In genomic region chr10:12218879-12219278, GRCm38 (mm10) we compare ENCODE assay signal across 12 mouse cellular contexts.
A peak's percentile ranks its signal among the peaks of the same experiment; 100 is the strongest.
DNase-seq lines count a peak whose midpoint lies in the region; ATAC-seq and TF ChIP-seq lines count a peak whose summit lies in the region.
"Had no signal": no experiment of that assay in that cellular context is flagged by ENCODE, and none has a peak within 500 bp of the region (broad histone marks: within the 10 kb centered on the region; RNA-seq: fewer than 3 reads in every experiment).

No protein-coding gene starts in this region.

- peak; percentile 49 for TF ChIP-seq CTCF in heart, postnatal 0 days (IDR thresholded peaks at IDR 0.05; ENCODE audit: low read depth)
- TF ChIP-seq CTCF in liver, postnatal 0 days (IDR thresholded peaks at IDR 0.05; ENCODE audit: low read depth): 0 out of 2 replicates have a peak, but pooled peaks have one; percentile 16

- H3K9me3 ChIP-seq in heart, postnatal 0 days (replicated peaks; ENCODE audit: control insufficient read depth, low read length): no peaks in the 10 kb centered on the region
- H3K9me3 ChIP-seq in heart, embryonic 10.5 days: no peaks in the 10 kb centered on the region
- no peaks in the 10 kb centered on the region for H3K9me3 ChIP-seq in liver, postnatal 0 days (ENCODE audit: low read length)
- H3K9me3 ChIP-seq in liver, embryonic 12.5 days (replicated peaks): no peaks in the 10 kb centered on the region
- H3K9me3 ChIP-seq in ES-E14 (ENCODE audit: control insufficient read depth, insufficient read depth, low read depth, low read length): no peaks in the 10 kb centered on the region
- H3K9me3 ChIP-seq: embryonic facial prominence, embryonic 13.5 days; hindbrain, embryonic 12.5 days; limb, embryonic 15.5 days had no signal

- H3K27me3 ChIP-seq in heart, postnatal 0 days (ENCODE audit: control insufficient read depth, insufficient read depth, low read length): no peaks in the 10 kb centered on the region
- no peaks in the 10 kb centered on the region for H3K27me3 ChIP-seq in heart, embryonic 10.5 days (ENCODE audit: insufficient read depth, poor library complexity, severe bottlenecking)
- no peaks in the 10 kb centered on the region for H3K27me3 ChIP-seq in liver, postnatal 0 days (ENCODE audit: insufficient read depth, low read length)
- no peaks in the 10 kb centered on the region for H3K27me3 ChIP-seq in liver, embryonic 12.5 days (replicated peaks)
- H3K27me3 ChIP-seq: embryonic facial prominence, embryonic 13.5 days; hindbrain, embryonic 12.5 days; limb, embryonic 15.5 days had no signal

- H3K4me1 ChIP-seq in heart, postnatal 0 days (ENCODE audit: control insufficient read depth, insufficient read depth): no peaks in the 10 kb centered on the region
- no peaks in the 10 kb centered on the region for H3K4me1 ChIP-seq in heart, embryonic 10.5 days
- H3K4me1 ChIP-seq in liver, postnatal 0 days (ENCODE audit: insufficient read depth): no peaks in the 10 kb centered on the region
- H3K4me1 ChIP-seq in liver, embryonic 12.5 days: no peaks in the 10 kb centered on the region
- H3K4me1 ChIP-seq in ES-E14 (ENCODE audit: control insufficient read depth in 2 of 2, insufficient read depth in 2 of 2, low read length in 2 of 2, poor library complexity in 1 of 2): no peaks in the 10 kb centered on the region
- H3K4me1 ChIP-seq: embryonic facial prominence, embryonic 13.5 days; hindbrain, embryonic 12.5 days; limb, embryonic 15.5 days had no signal

- H3K36me3 ChIP-seq in heart, postnatal 0 days (replicated peaks; ENCODE audit: control insufficient read depth, insufficient read depth, low read length): no peaks in the 10 kb centered on the region
- H3K36me3 ChIP-seq in heart, embryonic 10.5 days: no peaks in the 10 kb centered on the region
- H3K36me3 ChIP-seq in liver, postnatal 0 days (replicated peaks; ENCODE audit: insufficient read depth, low read length): no peaks in the 10 kb centered on the region
- no peaks in the 10 kb centered on the region for H3K36me3 ChIP-seq in liver, embryonic 12.5 days
- H3K36me3 ChIP-seq in ES-E14 (ENCODE audit: control insufficient read depth, insufficient read depth, low read length, poor library complexity, severe bottlenecking): no peaks in the 10 kb centered on the region
- H3K36me3 ChIP-seq: embryonic facial prominence, embryonic 13.5 days; hindbrain, embryonic 12.5 days; limb, embryonic 15.5 days had no signal

- DNase-seq in heart, postnatal 0 days (ENCODE audit: low spot score): no peak
- no peak for DNase-seq in heart, embryonic 10.5 days (ENCODE audit: low spot score)
- no peak for DNase-seq in liver, postnatal 0 days
- DNase-seq in ES-E14 (ENCODE audit: low read depth, low spot score) (peak; percentile 3), ZHBTc4 (ENCODE audit: low read depth, low spot score) (peak; percentile 39)
- no peak for DNase-seq in urinary bladder, postnatal 4 days (ENCODE audit: low spot score in 2 of 2)
- DNase-seq: layer of hippocampus, adult 9-11 months; spleen, adult 18-20 months had no signal

- in situ Hi-C loops in ES-E14 (cut with MboI; ENCODE audit: low sequenced_read_pairs in 2 of 2, unreplicated experiment in 2 of 2): no loop called here

- no peak overlapping the region for H3K9ac ChIP-seq in heart, postnatal 0 days (replicated peaks; ENCODE audit: low read depth, low read length)
- H3K9ac ChIP-seq in liver, postnatal 0 days (replicated peaks): no peak overlapping the region
- H3K9ac ChIP-seq in liver, embryonic 12.5 days: no peak overlapping the region
- no peak overlapping the region for H3K9ac ChIP-seq in ES-E14 (ENCODE audit: insufficient read depth, low read depth, low read length, poor library complexity, severe bottlenecking)
- H3K9ac ChIP-seq: embryonic facial prominence, embryonic 13.5 days; hindbrain, embryonic 12.5 days; limb, embryonic 15.5 days had no signal

- no peak overlapping the region for H3K4me2 ChIP-seq in heart, postnatal 0 days (ENCODE audit: low read depth, low read length)
- H3K4me2 ChIP-seq in liver, postnatal 0 days (ENCODE audit: low read depth, low read length): no peak overlapping the region
- no peak overlapping the region for H3K4me2 ChIP-seq in liver, embryonic 12.5 days
- H3K4me2 ChIP-seq: embryonic facial prominence, embryonic 13.5 days; hindbrain, embryonic 12.5 days; limb, embryonic 15.5 days had no signal

- no peak for TF ChIP-seq EP300 in heart, postnatal 0 days (IDR thresholded peaks at IDR 0.05; ENCODE audit: low read depth)
- no peak for TF ChIP-seq EP300 in liver, postnatal 0 days (IDR thresholded peaks at IDR 0.05; ENCODE audit: low read depth)

- ATAC-seq in heart, postnatal 0 days (ENCODE audit: insufficient read depth, low read depth): no peak
- no peak for ATAC-seq in liver, postnatal 0 days
- no peak for ATAC-seq in liver, embryonic 12.5 days

- no peak overlapping the region for H3K27ac ChIP-seq in heart, postnatal 0 days (ENCODE audit: low read depth)
- H3K27ac ChIP-seq in heart, embryonic 10.5 days: no peak overlapping the region
- H3K27ac ChIP-seq in liver, postnatal 0 days (ENCODE audit: low read depth): no peak overlapping the region
- no peak overlapping the region for H3K27ac ChIP-seq in liver, embryonic 12.5 days
- H3K27ac ChIP-seq in ES-E14 (ENCODE audit: insufficient read depth, low read depth, low read length, poor library complexity, severe bottlenecking): no peak overlapping the region
- H3K27ac ChIP-seq: embryonic facial prominence, embryonic 13.5 days; hindbrain, embryonic 12.5 days; limb, embryonic 15.5 days had no signal

- H3K4me3 ChIP-seq in heart, postnatal 0 days (ENCODE audit: low read depth, low read length): no peak overlapping the region
- H3K4me3 ChIP-seq in heart, embryonic 10.5 days: no peak overlapping the region
- no peak overlapping the region for H3K4me3 ChIP-seq in liver, postnatal 0 days (ENCODE audit: low read depth, low read length)
- no peak overlapping the region for H3K4me3 ChIP-seq in liver, embryonic 12.5 days
- no peak overlapping the region for H3K4me3 ChIP-seq in ES-E14 (ENCODE audit: insufficient read depth in 1 of 2, low read depth in 1 of 2, low read length in 2 of 2, poor library complexity in 1 of 2, severe bottlenecking in 1 of 2)
- H3K4me3 ChIP-seq: embryonic facial prominence, embryonic 13.5 days; hindbrain, embryonic 12.5 days; limb, embryonic 15.5 days had no signal

TF ChIP-seq in ES-E14, 5 proteins besides CTCF, POLR2A, EP300 and RAD21:
- TF ChIP-seq CHD2 (IDR thresholded peaks at IDR 0.05; ENCODE audit: low read depth, low read length) (no peak), MAFK (IDR thresholded peaks at IDR 0.05; ENCODE audit: insufficient read depth, low read depth, low read length) (no peak), ZC3H11A (IDR thresholded peaks at IDR 0.05; ENCODE audit: borderline replicate concordance, low read depth, low read length) (0 out of 2 replicates have a peak, but pooled peaks have one; percentile 8), HCFC1 (IDR thresholded peaks at IDR 0.05; ENCODE audit: borderline replicate concordance, insufficient read depth, low read length) (no peak), ZNF384 (IDR thresholded peaks at IDR 0.05; ENCODE audit: low read depth, low read length) (no peak)

Comparison
In these comparisons a context has a peak if more than half of its experiments do, and no peak if none do; other contexts are left out.
1. DNase-seq: peak in ES-E14 (single experiment) and ZHBTc4 (single experiment); none in heart, postnatal 0 days (single experiment), heart, embryonic 10.5 days (single experiment), liver, postnatal 0 days (single experiment) and urinary bladder, postnatal 4 days (0 of 2).